Mouse (Mus musculus): ENCODE data around the gene Sec11a.
A peak's percentile ranks its signal among the peaks of the same experiment; 100 is the strongest.

DNA sequence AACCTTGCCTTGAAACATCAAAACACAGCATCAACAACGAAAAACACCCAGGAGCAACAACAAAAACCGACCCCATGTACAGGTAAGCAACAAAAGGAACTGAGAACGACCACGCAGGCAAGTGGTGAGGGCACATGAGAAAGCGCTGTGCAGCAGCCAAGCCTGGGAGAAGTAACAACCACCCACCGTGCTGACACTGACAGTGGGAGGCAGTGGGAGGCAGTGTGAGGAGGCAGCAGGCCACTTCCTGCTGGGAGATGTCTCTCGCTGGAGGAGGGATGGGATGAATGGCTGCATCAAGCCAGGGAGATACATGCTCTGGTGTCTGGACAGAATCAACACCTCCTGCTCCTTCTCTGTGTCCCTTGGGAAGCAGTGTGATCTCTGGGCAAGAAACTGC is 50.4 kb downstream of the Sec11a start:
- TF ChIP-seq POLR2A (IDR thresholded peaks at IDR 0.05; ENCODE audit: extremely low read depth, insufficient read depth, low read length) = 0 out of 2 replicates have a peak, but pooled peaks have one; percentile 9
- TF ChIP-seq CTCF (IDR thresholded peaks at IDR 0.05; ENCODE audit: extremely low read depth, insufficient read depth, low read length) = no peak
